Mouse (Mus musculus): ENCODE data around the gene Slc22a2. TPM values are rescaled to one million over a fixed set of nuclear protein-coding genes. Genes with fewer than 3 reads are reported as not detected.

Slc22a2 gene
- polyA plus RNA-seq, 1 experiment from 2014 or later: 0.85 TPM

DNA sequence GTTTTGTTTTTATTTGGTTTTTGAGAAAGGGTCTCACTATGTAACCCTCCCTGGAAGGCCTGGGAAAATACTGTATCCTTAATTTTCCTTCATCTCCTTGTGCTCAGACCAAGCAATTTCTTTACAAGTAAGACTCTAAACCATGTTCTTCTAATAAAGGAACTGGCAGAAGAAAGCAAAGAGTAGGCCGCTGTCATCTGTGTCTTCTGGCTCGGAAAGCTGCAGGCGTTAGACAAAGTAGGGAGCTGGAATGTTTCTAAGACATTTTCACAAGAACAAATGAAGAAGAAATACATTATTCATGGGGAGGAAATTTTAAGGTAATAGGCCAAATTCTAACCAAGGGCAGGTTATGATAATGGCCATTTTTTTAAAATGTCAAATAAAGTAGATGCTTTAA lies 70.1 kb downstream of the Slc22a2 start:
- Histone ChIP-seq H3K4me3 (ENCODE audit: low read depth, low read length) (no peak overlapping the region), H3K9me3 (replicated peaks; ENCODE audit: control insufficient read depth, low read length, poor library complexity, severe bottlenecking) (no peaks in the 10 kb centered on the region), H3K4me2 (ENCODE audit: low read length) (no peak overlapping the region), H3K4me1 (ENCODE audit: control insufficient read depth, insufficient read depth, low read length) (no peaks in the 10 kb centered on the region), H3K9ac (ENCODE audit: low read depth, low read length) (no peak overlapping the region), H3K27me3 (ENCODE audit: control insufficient read depth, insufficient read depth, low read depth, low read length) (no peaks in the 10 kb centered on the region), H3K36me3 (ENCODE audit: control insufficient read depth, insufficient read depth, low read length) (no peaks in the 10 kb centered on the region), H3K27ac (ENCODE audit: low read length) (no peak overlapping the region)
- 62% methylated on average over 3 of the region's 3 CpGs for WGBS
- no peak for ATAC-seq

DNA sequence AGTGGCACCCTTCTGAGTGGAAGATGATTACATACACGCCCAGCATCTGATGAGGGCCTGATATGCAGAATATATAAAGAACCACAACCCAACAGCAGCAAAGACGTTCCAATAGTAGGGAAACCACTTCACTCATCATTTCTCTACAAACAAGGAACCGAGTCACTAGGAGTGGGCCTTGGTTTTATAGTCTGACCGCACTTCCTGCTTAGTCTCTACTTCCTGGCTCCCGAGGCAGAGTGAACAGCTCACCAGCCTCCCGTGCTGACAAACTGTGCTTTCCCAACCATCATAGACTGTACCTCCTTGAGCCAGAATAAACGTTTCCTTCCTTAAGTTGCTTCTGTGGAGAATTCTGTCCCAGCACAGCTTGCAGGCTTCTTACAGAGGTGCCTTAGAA lies 71.9 kb downstream of the Slc22a2 start:
- no peaks in the 10 kb centered on the region for H3K36me3 ChIP-seq (ENCODE audit: control insufficient read depth, insufficient read depth, low read length)
- no peaks in the 10 kb centered on the region for H3K27me3 ChIP-seq (ENCODE audit: control insufficient read depth, insufficient read depth, low read depth, low read length)
- no peak overlapping the region for H3K9ac ChIP-seq (ENCODE audit: low read depth, low read length)
- ATAC-seq: no peak
- WGBS: 88% methylated on average over 7 of the region's 7 CpGs
- H3K4me3 ChIP-seq (ENCODE audit: low read depth, low read length): no peak overlapping the region
- H3K9me3 ChIP-seq (replicated peaks; ENCODE audit: control insufficient read depth, low read length, poor library complexity, severe bottlenecking): no peaks in the 10 kb centered on the region
- H3K4me2 ChIP-seq (ENCODE audit: low read length): no peak overlapping the region
- H3K27ac ChIP-seq (ENCODE audit: low read length): no peak overlapping the region
- H3K4me1 ChIP-seq (ENCODE audit: control insufficient read depth, insufficient read depth, low read length): no peaks in the 10 kb centered on the region

DNA sequence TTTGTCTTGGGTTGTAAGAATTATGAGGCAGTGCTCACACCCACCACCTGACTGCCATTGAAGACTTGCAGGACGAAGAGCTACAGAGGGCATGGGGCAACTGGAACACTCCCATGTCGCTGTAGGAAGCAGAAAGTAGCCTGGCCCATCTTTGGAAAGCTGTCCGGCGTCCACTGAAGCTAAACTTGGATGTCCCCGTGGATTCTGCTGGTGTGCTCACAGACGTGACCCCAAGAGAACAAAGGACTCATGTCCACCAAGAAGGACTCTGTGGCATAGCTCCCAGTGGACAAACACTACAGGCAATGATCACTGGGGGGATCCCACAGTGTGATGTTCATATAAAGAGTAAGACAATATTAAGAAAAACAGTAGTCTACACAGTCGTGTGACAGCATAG lies 74.9 kb downstream of the Slc22a2 start:
- no peak overlapping the region for H3K9ac ChIP-seq (ENCODE audit: low read depth, low read length)
- H3K4me2 ChIP-seq (ENCODE audit: low read length): no peak overlapping the region
- ATAC-seq: no peak
- H3K36me3 ChIP-seq (ENCODE audit: control insufficient read depth, insufficient read depth, low read length): no peaks in the 10 kb centered on the region
- WGBS: 84% methylated on average over 7 of the region's 7 CpGs
- no peak overlapping the region for H3K4me3 ChIP-seq (ENCODE audit: low read depth, low read length)
- no peak overlapping the region for H3K27ac ChIP-seq (ENCODE audit: low read length)
- no peaks in the 10 kb centered on the region for H3K9me3 ChIP-seq (replicated peaks; ENCODE audit: control insufficient read depth, low read length, poor library complexity, severe bottlenecking)
- H3K27me3 ChIP-seq (ENCODE audit: control insufficient read depth, insufficient read depth, low read depth, low read length): no peaks in the 10 kb centered on the region
- H3K4me1 ChIP-seq (ENCODE audit: control insufficient read depth, insufficient read depth, low read length): no peaks in the 10 kb centered on the region

DNA sequence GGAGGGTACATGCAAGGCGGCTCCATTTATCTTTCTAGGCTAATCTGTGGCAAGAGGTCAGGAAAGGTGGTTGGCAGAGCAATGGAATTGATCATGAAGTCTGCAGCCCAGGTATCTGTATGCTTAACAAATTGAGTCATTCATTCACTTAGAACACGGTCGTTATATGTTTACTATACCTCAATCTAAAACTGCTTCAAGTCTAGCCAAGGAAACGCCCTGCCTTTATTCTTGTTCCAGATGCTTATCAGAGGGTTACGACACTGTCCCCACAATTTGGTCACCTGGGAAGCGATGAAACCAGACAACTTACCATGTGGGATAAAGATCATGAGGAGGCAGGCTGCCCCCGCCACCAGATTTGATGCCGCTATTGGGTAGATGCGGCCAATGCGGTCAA lies 75.3 kb downstream of the Slc22a2 start:
- no peak for ATAC-seq
- Histone ChIP-seq H3K4me1 (ENCODE audit: control insufficient read depth, insufficient read depth, low read length) (no peaks in the 10 kb centered on the region), H3K36me3 (ENCODE audit: control insufficient read depth, insufficient read depth, low read length) (no peaks in the 10 kb centered on the region), H3K9ac (ENCODE audit: low read depth, low read length) (no peak overlapping the region), H3K9me3 (replicated peaks; ENCODE audit: control insufficient read depth, low read length, poor library complexity, severe bottlenecking) (no peaks in the 10 kb centered on the region), H3K27ac (ENCODE audit: low read length) (no peak overlapping the region), H3K4me3 (ENCODE audit: low read depth, low read length) (no peak overlapping the region), H3K27me3 (ENCODE audit: control insufficient read depth, insufficient read depth, low read depth, low read length) (no peaks in the 10 kb centered on the region), H3K4me2 (ENCODE audit: low read length) (no peak overlapping the region)
- WGBS: 96% methylated on average over 10 of the region's 10 CpGs

DNA sequence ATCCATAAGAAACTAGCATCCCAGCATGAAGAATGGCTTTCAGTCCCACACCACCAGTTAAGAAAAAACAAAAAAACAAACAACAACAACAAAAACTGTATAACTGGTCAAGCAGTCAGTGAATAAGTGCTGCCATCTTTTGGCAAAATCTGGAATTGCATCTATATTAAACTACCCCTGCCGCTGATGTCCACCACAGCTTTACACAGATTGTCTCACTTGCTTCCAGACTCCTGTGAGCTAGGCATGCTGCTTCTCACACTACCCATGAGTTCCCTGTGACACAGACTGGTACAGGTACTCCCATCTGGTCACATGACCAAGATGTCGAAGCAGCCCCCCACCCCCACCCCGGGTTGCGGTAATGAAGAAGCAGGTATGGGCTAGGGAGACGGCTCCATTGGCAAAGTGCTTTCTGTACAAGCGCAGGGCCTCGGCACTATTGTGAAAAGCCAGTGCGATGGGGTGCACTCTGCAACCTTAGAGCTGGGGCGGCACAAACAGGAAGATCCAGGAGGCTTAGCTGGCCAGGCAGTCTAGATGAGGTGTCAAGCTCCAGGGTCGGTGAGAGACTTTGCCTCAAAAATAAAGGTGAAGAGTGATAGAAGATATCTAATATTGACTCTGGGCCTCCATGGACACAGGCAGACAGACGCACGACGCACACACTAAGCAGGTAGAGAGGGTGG lies 76.8 kb downstream of the Slc22a2 start:
- 72% methylated on average over 13 of the region's 13 CpGs for WGBS
- H3K27me3 ChIP-seq (ENCODE audit: control insufficient read depth, insufficient read depth, low read depth, low read length): no peaks in the 10 kb centered on the region
- H3K9ac ChIP-seq (ENCODE audit: low read depth, low read length): no peak overlapping the region
- no peaks in the 10 kb centered on the region for H3K4me1 ChIP-seq (ENCODE audit: control insufficient read depth, insufficient read depth, low read length)
- no peak overlapping the region for H3K4me2 ChIP-seq (ENCODE audit: low read length)
- no peak overlapping the region for H3K27ac ChIP-seq (ENCODE audit: low read length)
- H3K9me3 ChIP-seq (replicated peaks; ENCODE audit: control insufficient read depth, low read length, poor library complexity, severe bottlenecking): no peaks in the 10 kb centered on the region
- no peaks in the 10 kb centered on the region for H3K36me3 ChIP-seq (ENCODE audit: control insufficient read depth, insufficient read depth, low read length)
- peak; percentile 61 for ATAC-seq
- H3K4me3 ChIP-seq (ENCODE audit: low read depth, low read length): no peak overlapping the region

DNA sequence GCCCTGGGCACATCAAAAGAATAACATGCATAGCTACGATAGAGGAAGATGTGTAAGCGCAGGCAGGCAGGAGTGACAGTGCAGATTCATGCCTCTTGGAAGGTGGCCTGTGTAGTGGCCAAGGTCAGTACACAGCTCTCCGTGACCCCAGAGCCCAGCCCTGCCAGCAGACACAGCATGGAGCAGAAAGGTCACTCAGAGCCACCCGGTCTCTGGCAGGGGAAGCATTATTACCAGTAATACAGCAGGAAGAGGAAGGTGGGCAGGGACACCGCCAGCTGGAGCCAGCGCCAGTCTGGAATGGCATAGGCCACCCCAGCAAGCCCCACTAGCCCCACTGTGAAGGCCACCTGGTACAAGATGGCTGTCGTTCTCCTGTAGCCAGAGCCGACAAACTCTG lies 80.2 kb downstream of the Slc22a2 start:
- Histone ChIP-seq H3K36me3 (ENCODE audit: control insufficient read depth, insufficient read depth, low read length) (no peaks in the 10 kb centered on the region), H3K9me3 (replicated peaks; ENCODE audit: control insufficient read depth, low read length, poor library complexity, severe bottlenecking) (no peaks in the 10 kb centered on the region), H3K27ac (ENCODE audit: low read length) (no peak overlapping the region), H3K4me3 (ENCODE audit: low read depth, low read length) (no peak overlapping the region), H3K9ac (ENCODE audit: low read depth, low read length) (no peak overlapping the region), H3K27me3 (ENCODE audit: control insufficient read depth, insufficient read depth, low read depth, low read length) (no peaks in the 10 kb centered on the region), H3K4me2 (ENCODE audit: low read length) (no peak overlapping the region), H3K4me1 (ENCODE audit: control insufficient read depth, insufficient read depth, low read length) (no peaks in the 10 kb centered on the region)
- WGBS: 82% methylated on average over 8 of the region's 8 CpGs
- no peak for ATAC-seq

DNA sequence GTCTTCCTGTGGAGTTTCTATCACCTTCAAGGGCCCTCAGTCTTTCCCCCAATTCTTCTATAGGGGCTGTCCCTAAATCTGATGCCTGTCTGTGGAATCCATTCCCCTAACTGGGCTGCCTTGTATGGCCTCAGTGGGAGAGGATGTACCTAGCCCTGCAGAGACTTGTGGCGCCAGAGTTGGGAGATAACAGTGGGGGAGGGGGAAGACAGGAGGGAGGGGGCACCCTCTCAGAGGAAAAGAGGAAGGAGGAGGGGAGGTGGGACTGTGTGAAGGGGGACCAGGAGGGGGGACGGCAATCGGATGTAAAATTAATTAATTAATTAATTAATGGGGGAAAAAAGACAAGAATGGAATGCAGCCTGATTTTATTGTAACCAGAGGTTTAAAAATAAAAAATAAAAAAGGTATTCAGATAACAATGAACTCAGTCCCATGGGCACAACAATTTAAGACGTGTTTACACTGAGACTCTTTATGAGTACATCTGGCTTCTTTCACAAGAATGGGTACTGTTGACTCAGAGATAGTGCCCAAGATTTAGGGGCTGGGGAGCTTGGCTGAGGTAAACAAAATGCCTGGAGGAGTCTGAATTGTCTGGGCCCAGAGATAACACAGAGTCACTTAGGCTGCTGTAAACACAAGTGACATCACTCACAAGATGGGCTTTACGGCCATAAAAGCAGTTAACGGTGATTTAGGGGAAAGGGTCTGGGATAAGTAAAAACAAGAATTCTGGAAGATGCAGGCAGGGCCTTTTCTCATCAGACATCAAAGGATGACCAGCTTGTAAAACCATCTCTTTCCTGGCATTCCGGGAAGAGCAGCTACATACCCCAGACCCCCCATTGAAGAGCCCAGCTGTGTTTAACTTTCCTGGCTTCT lies 84.8 kb downstream of the Slc22a2 start:
- Histone ChIP-seq H3K9ac (ENCODE audit: low read depth, low read length) (no peak overlapping the region), H3K4me1 (ENCODE audit: control insufficient read depth, insufficient read depth, low read length) (no peaks in the 10 kb centered on the region), H3K27ac (ENCODE audit: low read length) (no peak overlapping the region), H3K4me3 (ENCODE audit: low read depth, low read length) (no peak overlapping the region), H3K36me3 (ENCODE audit: control insufficient read depth, insufficient read depth, low read length) (no peaks in the 10 kb centered on the region), H3K9me3 (replicated peaks; ENCODE audit: control insufficient read depth, low read length, poor library complexity, severe bottlenecking) (no peaks in the 10 kb centered on the region), H3K27me3 (ENCODE audit: control insufficient read depth, insufficient read depth, low read depth, low read length) (no peaks in the 10 kb centered on the region), H3K4me2 (ENCODE audit: low read length) (no peak overlapping the region)
- no peak for ATAC-seq
- 62% methylated on average over 7 of the region's 7 CpGs for WGBS

DNA sequence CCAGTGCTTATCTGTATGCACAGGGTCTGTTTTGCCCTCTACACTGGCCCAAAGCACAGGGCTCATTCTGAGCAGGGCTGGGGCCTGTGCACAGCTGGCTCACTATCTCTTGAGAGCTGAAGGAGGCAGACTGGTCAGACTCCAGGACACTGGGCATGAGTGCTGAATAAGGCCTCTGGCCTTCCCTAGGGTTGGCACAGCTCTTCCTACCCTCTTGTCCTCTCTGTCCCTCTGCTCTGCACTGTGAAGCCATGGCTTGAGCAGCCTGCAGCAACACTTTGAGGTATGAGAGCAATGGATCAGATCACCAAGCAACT lies 85.4 kb downstream of the Slc22a2 start:
- no peak overlapping the region for H3K9ac ChIP-seq (ENCODE audit: low read depth, low read length)
- no peaks in the 10 kb centered on the region for H3K36me3 ChIP-seq (ENCODE audit: control insufficient read depth, insufficient read depth, low read length)
- ATAC-seq: no peak
- no peaks in the 10 kb centered on the region for H3K27me3 ChIP-seq (ENCODE audit: control insufficient read depth, insufficient read depth, low read depth, low read length)
- no peaks in the 10 kb centered on the region for H3K9me3 ChIP-seq (replicated peaks; ENCODE audit: control insufficient read depth, low read length, poor library complexity, severe bottlenecking)
- H3K4me3 ChIP-seq (ENCODE audit: low read depth, low read length): no peak overlapping the region
- no peak overlapping the region for H3K4me2 ChIP-seq (ENCODE audit: low read length)
- no peak overlapping the region for H3K27ac ChIP-seq (ENCODE audit: low read length)
- H3K4me1 ChIP-seq (ENCODE audit: control insufficient read depth, insufficient read depth, low read length): no peaks in the 10 kb centered on the region

DNA sequence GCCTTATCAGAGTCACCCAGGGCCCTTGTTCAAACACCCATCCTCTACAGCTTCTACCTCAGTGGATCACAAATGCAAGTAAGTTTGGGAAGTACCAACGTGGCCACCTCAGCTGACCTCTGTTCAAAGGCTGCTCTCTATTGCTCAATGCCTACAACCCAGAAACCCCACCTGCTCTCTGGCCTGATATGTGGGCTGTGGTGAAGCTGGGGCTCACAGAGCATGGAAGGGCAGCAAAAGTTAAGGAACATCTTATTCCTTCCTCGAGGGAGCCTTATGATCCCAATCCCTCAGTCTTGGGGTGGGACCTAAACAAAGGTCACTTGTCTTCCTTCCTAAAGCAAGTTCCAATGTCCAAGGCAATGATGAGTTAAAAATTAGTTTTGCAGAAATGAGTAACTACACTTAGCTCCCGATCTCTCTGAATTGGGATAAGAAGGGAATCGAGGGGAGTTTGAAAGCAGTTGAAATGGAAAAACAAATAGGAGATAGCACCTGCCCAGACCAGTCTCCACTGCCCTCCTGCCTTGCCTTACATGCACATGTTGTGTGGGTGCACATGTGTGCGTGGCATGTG lies 87.2 kb downstream of the Slc22a2 start:
- WGBS: 79% methylated on average over 5 of the region's 5 CpGs
- no peak overlapping the region for H3K9ac ChIP-seq (ENCODE audit: low read depth, low read length)
- H3K36me3 ChIP-seq (ENCODE audit: control insufficient read depth, insufficient read depth, low read length): no peaks in the 10 kb centered on the region
- H3K27me3 ChIP-seq (ENCODE audit: control insufficient read depth, insufficient read depth, low read depth, low read length): no peaks in the 10 kb centered on the region
- H3K27ac ChIP-seq (ENCODE audit: low read length): no peak overlapping the region
- H3K4me2 ChIP-seq (ENCODE audit: low read length): no peak overlapping the region
- ATAC-seq: no peak
- no peaks in the 10 kb centered on the region for H3K4me1 ChIP-seq (ENCODE audit: control insufficient read depth, insufficient read depth, low read length)
- no peaks in the 10 kb centered on the region for H3K9me3 ChIP-seq (replicated peaks; ENCODE audit: control insufficient read depth, low read length, poor library complexity, severe bottlenecking)
- H3K4me3 ChIP-seq (ENCODE audit: low read depth, low read length): no peak overlapping the region

Measured in midbrain, embryonic 16.5 days (tissue).